Mouse (Mus musculus) cerebellum, adult 8-10 months (tissue): ENCODE data around the gene Abl1.

ENCODE experiments used
- DNase-seq: peaks from one replicate; pipeline ENCODE4 v3.0.0; 2022

Abl1 gene

DNA sequence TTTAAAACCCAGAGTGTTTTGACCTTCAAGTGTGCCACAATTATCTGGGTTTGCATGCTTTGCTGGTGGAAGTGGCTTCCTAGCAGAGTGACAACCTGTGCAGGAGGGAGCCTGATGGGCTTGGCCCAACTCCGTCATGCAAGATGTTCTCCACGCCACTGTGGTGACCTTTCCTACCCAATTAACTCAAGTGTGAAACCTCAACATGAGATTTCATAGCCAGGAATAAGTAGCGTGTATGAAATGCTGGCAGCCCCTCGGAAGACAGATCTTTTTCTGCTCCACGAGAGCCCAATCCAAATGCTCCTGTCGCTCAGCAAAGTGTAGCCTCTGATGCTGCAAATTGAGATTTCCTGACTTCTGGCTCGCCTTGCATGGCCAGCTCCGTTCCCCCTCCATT, 103.1 kb downstream of the Abl1 start:
- no peak for DNase-seq

GRCm38 (mm10) chr2:31792611-31793010, 104.4 kb downstream of the Abl1 start:
- DNase-seq, result no peak

- DNase-seq, result no peak
These were observed 108.8 kb downstream of the Abl1 start for GRCm38 (mm10) chr2:31796943-31797342.

- DNase-seq, result peak; percentile 57
These were observed 113.2 kb downstream of the Abl1 start for GRCm38 (mm10) chr2:31801416-31801815.

GRCm38 (mm10) chr2:31802811-31803210, 114.6 kb downstream of the Abl1 start:
- peak; percentile 30 for DNase-seq

DNA sequence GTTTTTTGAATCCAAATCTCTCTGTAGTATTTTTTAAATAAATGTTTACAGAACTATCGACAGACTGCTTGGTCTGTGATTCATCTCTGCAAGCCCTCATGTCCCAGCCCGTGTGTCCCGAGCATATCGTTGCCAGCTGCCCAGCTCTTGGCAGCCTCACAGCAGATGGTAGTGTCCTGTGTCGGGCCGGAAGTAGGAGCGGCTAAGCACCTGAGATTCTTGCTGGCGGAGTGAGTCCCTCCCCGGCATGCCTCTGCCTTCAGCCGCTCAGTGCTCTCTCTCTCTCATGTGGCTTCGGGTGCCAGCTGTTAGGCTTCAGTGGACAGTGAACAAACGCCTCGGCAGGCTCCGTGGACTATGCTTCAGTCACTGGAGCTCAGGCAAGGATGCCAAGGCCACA, 115.3 kb downstream of the Abl1 start:
- peak; percentile 35 for DNase-seq

DNA sequence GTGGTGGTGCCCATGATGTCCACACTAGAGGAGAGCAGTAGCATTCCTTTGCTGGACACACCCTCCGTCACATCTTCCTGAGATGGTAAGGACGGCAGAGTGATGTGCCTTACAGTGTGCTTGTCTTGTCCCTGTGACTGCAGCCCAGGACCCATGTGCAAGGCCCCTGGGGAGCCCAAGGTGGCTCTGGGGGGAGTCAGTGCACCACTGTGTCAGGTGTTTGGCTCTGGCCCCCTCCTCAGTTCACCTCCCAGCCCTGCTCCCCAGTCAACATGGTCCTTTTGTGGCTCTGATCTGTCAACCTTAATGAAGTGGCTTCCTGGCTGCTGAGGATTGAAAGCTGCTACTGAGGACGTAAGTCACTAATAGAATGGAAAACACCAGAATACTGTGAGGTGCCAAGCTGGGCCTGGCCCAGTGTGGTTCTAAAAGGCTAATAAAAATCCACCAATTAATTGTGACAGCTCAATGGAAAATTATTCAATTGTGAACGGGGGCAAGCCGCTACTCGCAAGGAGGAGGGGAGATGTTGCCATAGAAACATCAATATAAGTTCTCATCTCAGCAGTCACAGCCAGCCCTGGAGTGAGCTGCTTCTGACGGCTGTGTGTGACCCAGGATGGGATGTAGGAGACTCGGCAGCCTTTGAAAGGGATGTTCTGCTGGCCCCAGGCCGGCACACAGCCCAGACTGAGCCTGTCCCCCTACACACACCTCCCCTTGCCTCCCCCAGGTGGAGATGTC, 118.6 kb downstream of the Abl1 start:
- DNase-seq, result no peak

DNA sequence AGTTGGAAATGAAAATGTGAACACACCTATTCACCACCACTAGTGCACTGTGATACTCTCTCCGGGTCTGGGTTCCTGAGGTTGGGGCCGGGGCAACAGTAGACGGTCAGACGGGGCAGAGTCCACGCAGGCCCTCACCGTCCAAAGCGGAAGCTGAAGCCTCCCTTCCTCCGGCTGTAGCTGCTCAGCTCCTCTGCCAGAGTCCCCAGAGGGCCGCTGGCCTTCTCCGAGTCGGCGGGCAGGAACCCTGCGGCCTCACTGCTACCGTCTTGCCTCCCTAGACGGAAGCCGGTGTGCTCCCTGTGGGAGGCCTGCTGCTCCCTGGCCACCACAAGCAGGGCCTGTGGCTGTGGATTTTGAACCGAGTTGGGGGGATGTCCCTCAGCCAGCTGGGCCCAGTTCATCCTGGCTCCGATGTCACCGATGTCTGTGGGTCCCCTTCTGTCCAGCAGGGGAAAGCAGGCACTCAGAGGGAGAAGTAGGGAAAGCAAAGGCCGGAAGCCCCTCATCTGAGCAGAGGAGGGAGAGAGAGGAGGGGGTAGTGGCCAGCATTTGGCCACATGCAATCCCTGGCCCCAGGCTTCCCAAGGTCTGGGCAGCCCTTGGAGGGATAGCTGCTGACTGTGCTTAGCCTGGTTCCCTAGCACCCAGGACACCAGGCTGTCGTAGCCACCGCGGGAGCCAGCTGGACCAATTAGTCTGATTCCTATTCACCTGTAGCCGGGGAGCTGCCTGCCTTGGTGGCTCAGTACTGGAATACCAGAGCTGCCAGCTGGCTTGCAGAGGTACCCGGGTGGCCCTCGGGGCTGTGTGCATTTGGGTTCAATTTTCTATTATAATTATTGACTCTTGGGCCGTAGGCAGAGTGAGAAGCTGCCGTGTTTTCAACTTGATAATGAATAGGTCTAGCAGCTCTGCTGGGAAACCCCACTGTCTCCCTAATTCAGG, 120.5 kb downstream of the Abl1 start:
- no peak for DNase-seq

DNA sequence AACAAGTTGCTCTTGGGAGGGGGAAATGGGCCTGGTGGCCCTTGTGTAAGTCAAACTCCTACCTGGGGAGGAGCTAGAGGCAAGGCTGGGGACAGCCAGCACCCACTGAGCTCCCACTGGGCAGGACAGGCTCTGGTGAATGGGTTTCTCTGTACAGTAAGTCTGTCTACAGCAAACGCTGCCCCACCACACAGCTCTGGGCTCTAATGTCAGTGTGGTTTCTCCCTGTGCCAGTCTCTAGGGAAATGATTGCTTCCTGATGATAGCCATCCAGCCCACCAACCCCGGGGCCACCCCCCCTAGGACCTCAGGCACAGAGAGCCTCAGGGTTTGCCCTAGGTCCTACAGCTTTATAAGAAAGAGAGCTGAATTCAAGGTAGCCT, 121.2 kb downstream of the Abl1 start:
- DNase-seq, result no peak

GRCm38 (mm10) chr2:31810444-31810843, 122.3 kb downstream of the Abl1 start, which contains the start of gene Qrfp:
Gene Qrfp (minus strand): TSS chr2:31810580.
- DNase-seq, result no peak

DNA sequence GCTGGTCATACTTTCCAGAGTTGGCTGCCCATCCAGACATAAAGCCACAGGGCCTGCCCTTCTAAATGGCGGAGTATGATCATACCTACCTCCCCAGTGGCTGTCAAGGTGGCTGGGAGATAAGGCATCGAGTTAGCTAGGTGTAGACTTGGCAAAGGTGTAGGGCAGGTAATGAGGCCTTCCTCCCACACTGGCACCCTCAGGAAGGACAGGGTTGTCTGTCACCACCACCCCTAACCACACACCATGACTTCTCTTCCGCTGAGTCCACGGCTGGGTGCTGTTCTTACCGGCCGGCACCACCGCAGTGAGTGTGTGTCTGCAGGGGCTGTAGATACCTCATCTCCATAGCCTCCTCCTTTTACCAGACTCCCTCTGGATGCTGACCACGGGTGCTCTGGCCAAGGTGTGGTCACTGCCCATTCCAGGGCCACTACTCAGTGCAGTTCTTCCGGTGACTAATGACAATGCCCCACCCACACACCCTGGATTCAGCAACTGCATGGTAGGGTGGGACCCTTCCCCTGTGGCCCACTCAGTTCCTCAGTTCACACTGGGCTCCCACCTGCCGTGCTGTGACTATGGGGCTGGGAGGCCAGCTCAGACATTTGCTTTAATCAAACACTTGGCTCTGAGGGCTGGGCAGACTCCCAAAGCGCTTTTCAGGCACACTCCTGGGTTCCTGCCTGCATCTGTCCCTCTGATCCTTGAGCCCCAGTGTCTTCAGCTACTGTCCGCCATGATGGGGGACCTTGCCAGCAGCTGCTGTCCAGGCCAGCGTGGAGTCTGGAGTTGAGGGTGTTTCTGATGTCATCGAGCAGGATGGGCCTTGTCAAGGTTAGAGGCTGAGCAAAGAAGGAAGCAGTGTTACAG, 123.1 kb downstream of the Abl1 start:
- no peak for DNase-seq

DNA sequence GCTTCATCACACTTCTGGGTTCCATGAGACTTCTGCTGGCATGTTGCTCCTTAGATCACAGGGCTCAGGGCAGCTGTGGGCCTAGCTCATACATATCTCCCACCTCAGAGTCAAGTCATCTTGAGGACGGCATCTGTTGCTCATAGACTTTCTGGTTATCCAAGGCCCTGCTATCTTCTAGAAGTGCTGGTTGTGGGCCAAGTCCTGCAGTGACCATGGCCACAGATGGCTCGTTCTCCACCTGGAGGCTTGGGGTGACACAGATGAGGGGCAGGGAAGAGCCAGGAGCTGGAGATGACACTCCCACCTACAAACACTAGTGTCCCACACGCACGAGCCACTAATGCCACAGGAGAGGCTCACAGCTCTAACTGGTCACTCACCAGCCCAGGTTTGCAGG, 125.5 kb downstream of the Abl1 start:
- no peak for DNase-seq

GRCm38 (mm10) chr2:31814699-31815098, 126.5 kb downstream of the Abl1 start:
- no peak for DNase-seq

DNA sequence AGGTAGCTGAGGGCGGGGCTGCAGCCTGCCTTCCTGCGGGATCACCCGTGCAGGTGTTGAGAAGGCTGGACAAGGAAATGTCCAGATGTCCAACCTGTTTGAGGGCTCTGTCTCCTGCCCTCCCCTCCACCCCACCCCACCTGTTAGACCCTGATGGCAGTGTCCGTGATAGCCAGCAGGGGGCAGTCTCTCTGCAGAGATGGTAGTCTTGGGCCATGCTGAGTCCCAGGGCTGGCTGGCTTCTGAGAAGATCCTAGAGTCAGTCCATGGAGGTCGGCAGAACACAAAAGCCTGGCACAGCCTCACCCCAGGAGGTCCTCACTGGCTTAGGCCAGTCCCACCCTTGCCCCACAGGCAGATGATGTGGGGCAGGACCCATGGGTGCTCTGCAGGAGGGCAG, 127.2 kb downstream of the Abl1 start:
- peak; percentile 59 for DNase-seq

DNA sequence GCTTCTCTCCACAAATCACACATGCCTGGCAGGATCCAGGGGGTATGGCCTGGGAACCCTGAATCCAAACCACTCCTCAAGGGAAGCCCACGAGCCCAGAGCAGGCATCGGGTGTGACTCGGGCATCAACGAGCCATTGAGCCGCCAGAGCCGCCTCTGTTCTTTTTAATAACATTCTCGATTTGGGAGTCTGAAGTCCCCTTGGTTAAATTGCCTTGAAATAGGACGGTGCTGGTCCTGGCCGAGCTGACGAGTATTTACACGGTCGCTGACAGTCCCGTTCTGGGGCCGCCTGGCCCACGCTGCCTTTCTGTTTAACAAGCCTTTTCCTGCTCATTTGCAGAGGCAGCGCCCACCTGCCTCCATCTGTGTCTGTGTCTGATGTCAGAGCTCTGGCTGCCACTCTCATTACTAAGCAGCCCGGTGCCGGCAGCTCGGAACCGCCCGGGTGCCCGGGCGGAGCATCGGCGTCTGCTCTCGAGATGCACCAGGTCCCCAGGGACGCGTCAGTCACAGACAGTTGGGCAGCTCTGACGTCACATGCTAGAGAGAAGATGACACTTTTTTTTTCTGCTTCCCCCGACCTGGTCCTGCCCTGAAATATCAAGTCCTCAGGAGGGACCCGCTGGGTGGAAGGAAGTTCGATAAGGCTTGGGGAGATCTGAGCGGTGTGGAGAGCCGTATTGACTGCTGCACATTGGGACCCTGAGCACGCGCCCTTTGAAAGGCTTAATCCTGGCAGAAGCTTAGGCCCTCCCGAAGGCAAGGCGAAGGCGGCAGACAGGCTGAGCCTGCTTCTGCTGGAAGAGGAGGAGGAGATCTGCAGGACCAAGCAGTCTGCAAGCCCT, 134.6 kb downstream of the Abl1 start:
- DNase-seq, result no peak

DNA sequence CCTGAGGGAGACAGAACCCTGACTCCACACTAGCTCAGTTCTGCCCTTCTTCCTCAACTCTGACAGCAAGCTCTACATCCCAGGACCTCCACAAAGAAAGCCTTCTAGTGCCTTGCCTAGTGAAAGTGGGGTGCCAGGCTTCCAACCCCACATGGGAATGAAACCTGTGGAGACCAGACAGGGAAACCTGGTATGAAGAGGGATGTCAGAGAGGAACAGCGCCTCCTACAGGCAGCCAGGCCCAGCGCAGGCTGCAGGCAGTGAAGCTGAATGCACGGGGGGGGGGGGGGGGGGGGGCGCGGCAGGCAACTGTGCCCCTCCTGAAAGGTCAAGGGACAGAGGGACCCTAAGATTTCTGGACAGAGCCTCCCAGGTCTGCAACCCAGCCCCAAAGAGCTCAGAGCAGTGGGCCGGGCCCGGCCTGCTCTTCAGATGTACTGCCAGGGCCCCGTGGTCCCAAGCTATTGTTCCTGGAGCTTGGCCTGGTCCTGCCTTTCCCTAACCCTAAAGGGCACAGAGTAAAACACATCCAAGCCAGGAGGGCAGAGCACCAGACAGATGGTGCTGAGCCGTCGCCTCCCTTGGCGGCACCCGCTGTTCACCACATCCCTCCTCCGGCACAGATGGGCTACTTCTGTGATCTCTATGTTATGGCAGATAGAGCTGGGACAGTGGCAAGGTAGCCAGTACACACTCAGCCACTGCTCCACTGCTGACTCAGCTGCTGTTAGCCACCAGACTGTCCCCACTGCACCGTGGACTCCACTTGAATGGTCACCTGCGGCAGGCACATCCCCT, 136.0 kb downstream of the Abl1 start:
- DNase-seq, result no peak

GRCm38 (mm10) chr2:31825469-31825911, 137.3 kb downstream of the Abl1 start:
- DNase-seq, result peak; percentile 31

DNA sequence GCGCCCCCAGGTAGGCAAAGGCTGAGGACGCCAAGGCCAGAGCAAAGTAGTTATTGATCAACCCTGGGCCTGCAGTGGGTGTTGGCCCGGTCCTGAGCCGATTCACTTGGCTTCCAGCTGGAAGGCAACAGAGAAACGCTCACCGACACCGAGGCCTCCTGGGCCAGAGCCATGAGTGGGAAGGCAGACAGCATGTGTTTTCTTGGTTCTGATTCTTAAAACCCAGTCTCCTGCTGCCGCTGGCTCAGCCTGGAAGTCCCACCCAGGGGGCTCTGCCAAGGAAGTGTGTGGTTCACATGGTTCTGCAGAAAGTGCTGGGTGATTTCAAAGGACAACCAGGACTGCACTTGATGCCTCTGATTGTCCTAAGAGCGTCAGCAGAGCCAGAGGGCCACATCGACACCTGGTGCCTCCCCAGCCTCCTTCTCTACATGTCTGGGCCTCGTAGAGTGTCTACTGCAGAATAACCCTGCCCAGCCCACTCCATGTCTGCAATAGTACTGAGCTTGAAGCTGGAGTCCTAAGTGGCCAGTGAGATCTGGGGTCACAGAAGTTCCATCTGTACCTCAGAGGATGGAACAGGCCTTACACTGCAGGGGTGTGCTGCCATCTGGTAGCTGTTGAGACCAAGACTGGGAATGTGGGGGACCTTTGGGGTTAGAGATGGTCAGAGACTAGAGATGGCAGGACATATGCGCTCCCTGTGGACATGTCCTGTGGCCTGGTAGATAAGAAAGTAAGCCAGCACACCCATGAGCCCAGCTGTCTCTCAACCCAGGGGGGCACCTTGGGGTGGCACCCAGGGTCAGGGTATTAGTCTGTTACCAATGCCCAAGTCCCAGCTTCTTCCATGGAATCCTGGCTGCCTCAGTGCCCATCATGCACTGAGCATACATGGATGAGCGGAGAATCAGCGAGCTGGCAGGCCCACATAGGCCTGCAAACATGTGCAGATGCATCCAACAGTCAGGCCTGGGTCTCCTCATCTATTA, 138.2 kb downstream of the Abl1 start:
- DNase-seq, result peak; percentile 35

GRCm38 (mm10) chr2:31827877-31828276, 139.7 kb downstream of the Abl1 start:
- DNase-seq, result no peak

DNA sequence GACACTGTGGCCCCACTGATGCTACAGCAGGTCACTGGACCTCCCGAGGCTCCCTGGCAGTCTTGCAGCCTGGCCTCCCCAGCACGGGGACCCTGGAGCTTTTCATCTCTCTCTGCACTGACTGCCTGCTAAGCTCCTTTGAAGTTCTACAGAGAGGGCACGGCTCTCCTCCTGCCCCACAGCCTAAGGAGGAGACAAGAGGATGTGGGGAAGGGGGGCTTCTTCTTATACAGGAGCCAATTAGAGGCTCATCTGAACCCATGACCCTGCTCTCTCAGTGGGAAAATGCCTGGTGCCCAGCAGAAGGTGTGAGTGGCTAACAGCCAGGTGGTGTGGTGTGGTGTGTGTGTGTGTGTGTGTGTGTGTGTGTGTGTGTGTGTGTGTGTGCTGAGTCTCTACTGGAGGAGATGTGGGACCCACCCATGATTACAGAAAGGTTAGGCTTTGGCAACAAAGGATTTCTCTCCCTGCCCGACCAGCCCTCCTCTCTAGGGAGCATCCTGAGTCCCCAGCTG, 140.2 kb downstream of the Abl1 start:
- DNase-seq, result no peak
